Mouse (Mus musculus): ENCODE data around the gene Gm34653. TPM values are rescaled to one million over a fixed set of nuclear protein-coding genes. Genes with fewer than 3 reads are reported as not detected.

Gene Gm34653
- polyA plus RNA-seq (2012; rRNA removed) = 0.08 and 0.09 TPM in 2 replicates

DNA sequence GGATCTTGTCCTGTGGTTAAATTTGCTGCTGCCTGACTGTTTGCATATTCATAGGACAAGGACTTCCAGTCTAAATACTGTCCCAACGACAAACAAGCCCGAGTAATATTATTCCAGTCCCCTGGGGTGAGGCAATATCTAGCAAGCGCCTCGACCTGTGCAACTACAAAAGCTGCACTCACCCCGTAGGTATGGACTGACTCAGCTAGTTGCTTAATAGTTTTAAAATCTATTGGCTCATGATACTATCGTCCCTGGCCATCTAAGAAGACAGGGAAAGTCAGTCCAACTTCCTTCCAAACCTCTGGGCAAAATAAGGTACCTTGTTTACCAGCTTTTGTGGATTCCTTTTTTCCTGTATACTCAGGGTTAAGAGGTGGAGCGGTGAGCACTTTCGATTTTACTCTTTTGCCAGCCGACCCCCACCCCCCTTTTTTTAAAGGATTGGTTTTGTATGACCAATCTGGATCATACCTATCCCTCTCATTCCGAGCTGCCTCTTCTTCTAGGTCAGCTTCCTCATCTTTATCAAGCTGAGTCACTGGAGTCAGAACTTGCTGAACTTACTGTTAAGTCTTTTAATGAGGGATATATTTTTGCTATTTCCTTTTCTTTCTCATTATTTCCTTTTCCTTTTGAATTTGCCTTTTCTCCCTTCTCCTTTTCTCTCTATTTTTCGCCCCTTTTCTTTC is at the start of gene Gm34653:
TSS of gene Gm34653 (plus strand) at position 242 of the 692 bp plus-strand sequence.

DNA sequence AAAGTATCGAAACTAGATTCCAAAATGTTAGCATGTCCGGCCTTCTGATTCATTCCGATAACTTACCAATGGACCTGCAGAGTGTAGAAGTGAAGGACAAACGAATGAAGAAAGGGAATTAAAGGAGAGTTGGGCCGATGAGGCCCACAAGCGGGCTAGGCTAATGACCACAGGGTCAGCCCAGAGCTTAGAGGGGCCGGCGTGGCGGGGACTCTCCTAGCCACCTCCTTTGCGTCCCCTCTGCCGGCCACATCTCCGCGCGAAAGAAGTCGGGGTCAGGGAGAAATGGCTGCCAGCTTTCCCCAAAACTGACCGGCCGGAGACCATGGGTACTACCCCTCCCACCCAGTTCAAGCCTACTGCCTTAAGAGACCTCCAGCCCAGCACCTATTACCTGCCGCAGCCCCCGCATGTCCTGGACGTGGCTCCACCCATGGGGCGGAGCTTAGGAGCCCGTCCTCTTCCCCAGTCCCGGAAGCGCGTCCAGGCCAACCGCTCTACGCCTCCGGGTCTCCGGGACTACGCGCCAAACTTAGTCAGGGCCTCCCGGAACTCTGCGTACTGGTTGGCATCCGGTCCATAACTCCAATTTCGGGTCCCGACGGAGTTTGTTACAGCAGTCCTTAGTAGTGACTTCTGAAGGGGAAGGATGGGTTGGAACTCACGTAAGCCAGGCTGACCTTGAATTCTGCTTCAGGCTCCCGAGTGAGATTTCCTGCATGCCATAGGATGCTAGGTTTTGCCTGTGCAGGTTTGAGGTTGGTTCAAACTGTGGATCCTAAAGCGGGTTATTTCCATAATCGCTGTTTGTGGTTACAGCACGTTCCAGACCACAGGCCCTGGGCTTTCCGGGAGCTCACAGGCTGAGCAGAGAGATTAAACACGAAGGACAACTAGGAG is 33.2 kb upstream of the Gm34653 start, which contains the start of gene Rabepk:
TSS of gene Rabepk (minus strand) at position 556 of the 900 bp plus-strand sequence.

DNA sequence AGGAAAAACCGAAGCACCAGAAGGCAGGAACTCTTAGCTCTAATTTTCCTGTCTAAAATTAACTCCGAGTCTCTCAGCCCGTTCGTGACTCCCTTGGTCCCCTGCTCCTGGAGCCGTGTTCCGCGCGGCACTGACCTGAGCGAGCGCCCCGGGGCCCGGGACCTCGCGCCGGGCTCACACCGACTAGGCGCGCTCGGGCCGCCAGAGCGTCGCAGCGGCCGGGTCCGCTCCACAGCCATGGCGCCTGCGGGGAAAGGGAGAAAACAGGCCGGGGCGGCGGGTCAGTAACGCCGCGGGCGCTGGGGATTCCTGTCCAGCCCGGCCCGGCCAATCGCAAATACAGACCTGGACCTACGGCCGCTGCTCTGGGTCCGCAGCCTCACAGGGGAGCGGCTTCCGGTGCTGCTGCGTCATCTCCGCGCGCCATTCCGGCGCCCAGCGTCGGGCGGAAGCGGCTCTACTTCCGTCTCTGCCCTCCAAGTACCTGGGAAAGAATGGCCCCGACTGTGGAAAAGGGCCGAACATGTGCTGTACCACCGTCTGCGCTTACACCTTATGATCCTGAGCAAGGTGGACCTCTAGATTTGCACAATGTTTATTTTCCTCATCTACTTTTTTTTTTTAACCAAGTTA is 6.9 kb upstream of the Gm34653 start, which contains the start of gene Fbxw2:
TSS of gene Fbxw2 (minus strand) at position 485 of the 633 bp plus-strand sequence.

DNA sequence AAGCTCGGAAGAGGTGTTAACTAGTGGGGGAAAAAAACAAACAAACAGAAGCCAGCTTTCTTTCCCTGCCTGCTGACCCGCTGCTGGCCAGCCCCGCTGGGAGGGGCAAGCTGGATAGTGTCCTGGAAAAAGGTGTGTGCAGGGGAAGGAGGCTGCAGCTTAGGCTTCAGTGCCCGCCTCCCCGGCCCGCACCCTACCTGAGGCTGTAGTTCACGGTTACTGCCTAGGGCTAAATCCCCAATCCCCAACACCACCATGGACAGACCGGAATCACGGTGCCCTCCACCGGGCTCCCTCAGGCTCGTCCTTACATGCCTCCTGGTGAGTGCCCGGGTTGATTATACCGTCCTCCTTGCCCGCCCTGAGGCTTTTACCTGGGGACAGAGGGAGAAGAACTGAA is 41.5 kb downstream of the Gm34653 start, which contains the start of gene Cutal:
TSS of gene Cutal (plus strand) at position 126 of the 400 bp plus-strand sequence.

GRCm38 (mm10) chr2:34874816-34875345 is 42.1 kb downstream of the Gm34653 start, which contains the start of gene Psmd5:
TSS of gene Psmd5 (minus strand) at chr2:34874968.

Other genes starting within 250 kb of the Gm34653 start
- 45.3 and 51.1 TPM in 2 replicates for gene Gapvd1, start 77.8 kb upstream of the Gm34653 start, polyA plus RNA-seq (2012; rRNA removed)
- 346 and 362 TPM in 2 replicates for gene Hspa5, start 61.0 kb upstream of the Gm34653 start, polyA plus RNA-seq (2012; rRNA removed)
- 20.7 and 21.5 TPM in 2 replicates for gene Rabepk, start 33.1 kb upstream of the Gm34653 start, polyA plus RNA-seq (2012; rRNA removed)
- 83.4 and 89.2 TPM in 2 replicates for gene Fbxw2, start 6.7 kb upstream of the Gm34653 start, polyA plus RNA-seq (2012; rRNA removed)
- 0.21 and 0.25 TPM in 2 replicates for gene Cutal, start 41.4 kb downstream of the Gm34653 start, polyA plus RNA-seq (2012; rRNA removed)
- gene Psmd5, start 42.0 kb downstream of the Gm34653 start, polyA plus RNA-seq (2012; rRNA removed) = 52.9 and 60.5 TPM in 2 replicates
- gene Phf19, start 81.0 kb downstream of the Gm34653 start, polyA plus RNA-seq (2012; rRNA removed) = 2.8 and 3.6 TPM in 2 replicates
- 4.1 and 4.2 TPM in 2 replicates for gene Traf1, start 128.8 kb downstream of the Gm34653 start, polyA plus RNA-seq (2012; rRNA removed)
- gene Hc, start 228.4 kb downstream of the Gm34653 start, polyA plus RNA-seq (2012; rRNA removed) = 1.0 and 1.4 TPM in 2 replicates